Mouse (Mus musculus): Measurements from ENCODE around the gene Swap70. TPM values are rescaled to one million over a fixed set of nuclear protein-coding genes. Genes with fewer than 3 reads are reported as not detected.

Swap70 gene
- polyA plus RNA-seq, 1 experiment from 2014 or later, result 10.7 TPM

- WGBS, result 69% methylated on average over 3 of the region's 3 CpGs
- Histone ChIP-seq H3K4me3 (ENCODE audit: low read depth, low read length) (no peak overlapping the region), H3K27ac (replicated peaks) (no peak overlapping the region), H3K4me1 (replicated peaks; ENCODE audit: control insufficient read depth, insufficient read depth) (no peaks in the 10 kb centered on the region), H3K9ac (ENCODE audit: low read length) (no peak overlapping the region), H3K36me3 (ENCODE audit: control insufficient read depth, insufficient read depth, low read length) (no peaks in the 10 kb centered on the region), H3K4me2 (replicated peaks; ENCODE audit: low read depth) (no peak overlapping the region), H3K9me3 (ENCODE audit: control insufficient read depth, low read length) (no peaks in the 10 kb centered on the region), H3K27me3 (ENCODE audit: control insufficient read depth, insufficient read depth, low read length) (no peaks in the 10 kb centered on the region)
- no peak for ATAC-seq (ENCODE audit: low FRiP score, low TSS enrichment)
- TF ChIP-seq CTCF (IDR thresholded peaks at IDR 0.05; ENCODE audit: low read depth) (no peak), EP300 (optimal IDR thresholded peaks at IDR 0.05) (no peak)
- no peak for DNase-seq (ENCODE audit: low spot score)
Measured at GRCm38 (mm10) chr7:110211025-110211424, 10.5 kb upstream of the Swap70 start.

GRCm38 (mm10) chr7:110214882-110215281 is 6.6 kb upstream of the Swap70 start:
- no peak for ATAC-seq (ENCODE audit: low FRiP score, low TSS enrichment)
- 36% methylated on average over 3 of the region's 3 CpGs for WGBS

DNA sequence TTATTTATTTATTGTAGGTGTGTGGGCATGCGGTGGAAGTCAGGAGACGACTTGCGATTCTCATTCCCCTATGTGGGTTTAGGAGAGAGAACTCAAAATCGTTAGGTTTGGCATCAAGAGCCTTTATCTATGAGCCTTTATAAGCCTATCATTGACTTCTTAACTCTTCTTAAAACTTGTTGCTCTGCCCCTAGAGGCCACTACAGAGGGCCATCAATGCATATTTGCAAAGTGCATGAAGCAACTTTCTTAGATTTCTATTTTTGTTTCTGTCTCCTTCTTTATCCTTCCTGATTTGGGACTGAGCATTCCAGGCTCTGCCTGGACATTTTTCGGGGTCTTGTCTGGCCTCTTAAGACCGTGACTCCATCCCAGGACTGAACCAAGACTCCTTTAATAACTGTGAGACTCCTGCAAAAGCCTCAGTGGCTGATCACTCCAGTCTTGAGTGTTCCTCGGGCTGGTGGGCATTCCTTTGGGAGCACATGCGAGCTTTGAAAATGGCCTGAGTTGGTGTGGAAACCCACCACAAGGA is 393 bp upstream of the Swap70 start:
- Histone ChIP-seq H3K27ac (replicated peaks) (peak overlapping the region; percentile 92; the same call in 1 of the 2 replicates), H3K36me3 (ENCODE audit: control insufficient read depth, insufficient read depth, low read length) (no peaks in the 10 kb centered on the region), H3K4me3 (ENCODE audit: low read depth, low read length) (peak overlapping the region; percentile 85), H3K9me3 (ENCODE audit: control insufficient read depth, low read length) (no peaks in the 10 kb centered on the region), H3K4me2 (replicated peaks; ENCODE audit: low read depth) (peak overlapping the region; percentile 64), H3K27me3 (ENCODE audit: control insufficient read depth, insufficient read depth, low read length) (no peaks in the 10 kb centered on the region), H3K4me1 (replicated peaks; ENCODE audit: control insufficient read depth, insufficient read depth) (0 out of 2 replicates have a peak, but pooled peaks cover 3% of the 10 kb centered on the region), H3K9ac (ENCODE audit: low read length) (peak overlapping the region; percentile 92)
- WGBS, result 20% methylated on average over 8 of the region's 8 CpGs
- ATAC-seq (ENCODE audit: low FRiP score, low TSS enrichment) (peak; percentile 25), DNase-seq (ENCODE audit: low spot score) (no peak)
- TF ChIP-seq EP300 (optimal IDR thresholded peaks at IDR 0.05) (no peak), CTCF (IDR thresholded peaks at IDR 0.05; ENCODE audit: low read depth) (peak; percentile 69)

More at GRCm38 (mm10) chr7:110214882-110215281, 6.6 kb upstream of the Swap70 start:
- Histone ChIP-seq H3K4me3 (ENCODE audit: low read depth, low read length) (no peak overlapping the region), H3K27ac (replicated peaks) (no peak overlapping the region), H3K27me3 (ENCODE audit: control insufficient read depth, insufficient read depth, low read length) (no peaks in the 10 kb centered on the region), H3K36me3 (ENCODE audit: control insufficient read depth, insufficient read depth, low read length) (no peaks in the 10 kb centered on the region), H3K4me2 (replicated peaks; ENCODE audit: low read depth) (no peak overlapping the region), H3K9me3 (ENCODE audit: control insufficient read depth, low read length) (no peaks in the 10 kb centered on the region), H3K9ac (ENCODE audit: low read length) (no peak overlapping the region), H3K4me1 (replicated peaks; ENCODE audit: control insufficient read depth, insufficient read depth) (no peaks in the 10 kb centered on the region)
- TF ChIP-seq CTCF (IDR thresholded peaks at IDR 0.05; ENCODE audit: low read depth) (no peak), EP300 (optimal IDR thresholded peaks at IDR 0.05) (no peak)
- no peak for DNase-seq (ENCODE audit: low spot score)

DNA sequence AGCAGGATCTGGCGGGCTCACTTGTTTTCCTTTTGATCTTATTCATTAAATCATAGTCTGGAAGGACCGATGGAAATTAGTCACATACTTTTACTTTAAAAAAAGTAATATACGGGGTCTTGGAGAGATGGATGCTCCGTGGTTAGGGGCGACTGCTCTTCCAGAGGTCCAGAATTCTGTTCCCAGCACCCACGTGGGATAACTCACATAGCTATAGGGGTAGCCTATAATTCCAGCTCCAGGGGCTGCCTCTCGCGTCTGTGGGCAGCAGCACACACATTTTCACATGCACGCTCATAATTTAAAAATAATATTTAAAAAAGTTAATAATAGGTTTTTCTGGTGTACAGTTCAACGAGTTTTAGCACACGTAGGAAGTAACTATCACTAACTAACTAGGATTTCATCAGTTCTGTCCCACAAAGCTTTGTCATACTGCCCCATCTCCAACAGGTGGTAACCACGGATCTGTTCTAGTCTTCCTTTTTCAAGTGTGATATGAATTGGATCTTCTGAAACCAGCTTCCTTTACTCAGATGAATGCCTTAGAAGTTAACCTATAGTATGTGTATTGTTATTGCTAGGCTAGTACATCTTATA is 1.2 kb downstream of the Swap70 start:
- WGBS, result 12% methylated on average over 12 of the region's 12 CpGs
- Histone ChIP-seq H3K27ac (replicated peaks) (no peak overlapping the region), H3K4me1 (replicated peaks; ENCODE audit: control insufficient read depth, insufficient read depth) (0 out of 2 replicates have a peak, but pooled peaks cover 3% of the 10 kb centered on the region)

GRCm38 (mm10) chr7:110223727-110224510 is 2.4 kb downstream of the Swap70 start:
- H3K27ac ChIP-seq (replicated peaks), result no peak overlapping the region
- H3K36me3 ChIP-seq (ENCODE audit: control insufficient read depth, insufficient read depth, low read length), result no peaks in the 10 kb centered on the region
- ATAC-seq (ENCODE audit: low FRiP score, low TSS enrichment) (no peak), DNase-seq (ENCODE audit: low spot score) (no peak)
- 0 out of 2 replicates have a peak, but pooled peaks cover 3% of the 10 kb centered on the region for H3K4me1 ChIP-seq (replicated peaks; ENCODE audit: control insufficient read depth, insufficient read depth)
- H3K9ac ChIP-seq (ENCODE audit: low read length), result no peak overlapping the region
- no peaks in the 10 kb centered on the region for H3K27me3 ChIP-seq (ENCODE audit: control insufficient read depth, insufficient read depth, low read length)
- 72% methylated on average over 2 of the region's 2 CpGs for WGBS
- TF ChIP-seq CTCF (IDR thresholded peaks at IDR 0.05; ENCODE audit: low read depth) (no peak), EP300 (optimal IDR thresholded peaks at IDR 0.05) (no peak)
- no peak overlapping the region for H3K4me2 ChIP-seq (replicated peaks; ENCODE audit: low read depth)
- H3K4me3 ChIP-seq (ENCODE audit: low read depth, low read length), result no peak overlapping the region
- no peaks in the 10 kb centered on the region for H3K9me3 ChIP-seq (ENCODE audit: control insufficient read depth, low read length)

More for the DNA sequence above, 1.2 kb downstream of the Swap70 start:
- H3K4me3 ChIP-seq (ENCODE audit: low read depth, low read length), result peak overlapping the region; percentile 85
- DNase-seq (ENCODE audit: low spot score) (no peak), ATAC-seq (ENCODE audit: low FRiP score, low TSS enrichment) (no peak)
- no peaks in the 10 kb centered on the region for H3K27me3 ChIP-seq (ENCODE audit: control insufficient read depth, insufficient read depth, low read length)
- H3K9ac ChIP-seq (ENCODE audit: low read length), result peak overlapping the region; percentile 92; the same call in 1 of the 2 replicates
- TF ChIP-seq CTCF (IDR thresholded peaks at IDR 0.05; ENCODE audit: low read depth), result no peak
- H3K4me2 ChIP-seq (replicated peaks; ENCODE audit: low read depth), result peak overlapping the region; percentile 64
- no peaks in the 10 kb centered on the region for H3K36me3 ChIP-seq (ENCODE audit: control insufficient read depth, insufficient read depth, low read length)
- H3K9me3 ChIP-seq (ENCODE audit: control insufficient read depth, low read length), result no peaks in the 10 kb centered on the region

Data from stomach, postnatal 0 days (tissue).